Mouse (Mus musculus) MEL (cell line): ENCODE results near the gene Sepsecs. TPM values are rescaled to one million over a fixed set of nuclear protein-coding genes. Genes with fewer than 3 reads are reported as not detected.

Experiments used
- DNase-seq: peaks from one replicate; pipeline ENCODE4 v3.0.0; 2011; ENCODE audit warnings: low read depth, low spot score
- H3K27ac ChIP-seq: 2 replicates; pipeline ENCODE4 v1.5.1; 2012; ENCODE audit warnings: low read depth, mild to moderate bottlenecking, control low read depth, low read length, moderate library complexity; ENCODE audit not compliant: control insufficient read depth
- H3K27me3 ChIP-seq, 2 experiments: fragments of 150-350 bp in 1 of 2; sonication (generic) in 1 of 2; 2 replicates each; pipeline ENCODE4 v1.6.1; 2012; ENCODE audit warnings: low read length in 2 of 2, mild to moderate bottlenecking in 2 of 2, improper control_type of control experiment in 1 of 2, moderate library complexity in 1 of 2; ENCODE audit not compliant: insufficient read depth in 2 of 2, control insufficient read depth in 1 of 2
- H3K36me3 ChIP-seq, 2 experiments: 2 replicates each; pipeline ENCODE4 v1.6.1; 2012 to 2014; ENCODE audit warnings: low read length in 2 of 2, improper control_type of control experiment in 1 of 2, inconsistent platforms in 1 of 2, mild to moderate bottlenecking in 1 of 2; ENCODE audit not compliant: insufficient read depth in 2 of 2, control insufficient read depth in 1 of 2
- H3K4me1 ChIP-seq, 2 experiments: fragments of 150-350 bp in 1 of 2; sonication (generic) in 1 of 2; 2 replicates each; pipeline ENCODE4 v1.6.1; 2012; ENCODE audit warnings: low read length in 2 of 2, improper control_type of control experiment in 1 of 2, mild to moderate bottlenecking in 1 of 2; ENCODE audit not compliant: insufficient read depth in 2 of 2, control insufficient read depth in 1 of 2
- H3K4me3 ChIP-seq, 2 experiments: fragments of 150-350 bp in 1 of 2; sonication (generic) in 1 of 2; 2 replicates each; pipeline ENCODE4 v1.5.1; 2012; ENCODE audit warnings: low read depth in 2 of 2, low read length in 2 of 2, mild to moderate bottlenecking in 2 of 2, moderate library complexity in 2 of 2, control low read depth in 1 of 2, improper control_type of control experiment in 1 of 2; ENCODE audit not compliant: control insufficient read depth in 1 of 2, insufficient read depth in 1 of 2
- H3K79me2 ChIP-seq: 2 replicates; pipeline ENCODE4 v1.6.1; 2012; ENCODE audit warnings: mild to moderate bottlenecking, low read length, moderate library complexity; ENCODE audit not compliant: control insufficient read depth, poor library complexity, insufficient read depth
- H3K9ac ChIP-seq: 2 replicates; pipeline ENCODE4 v1.6.1; 2012; ENCODE audit warnings: low read depth, mild to moderate bottlenecking, control low read depth, low read length, moderate library complexity; ENCODE audit not compliant: control insufficient read depth, poor library complexity, severe bottlenecking
- H3K9me3 ChIP-seq: fragments of 150-350 bp; sonication (generic); replicated peaks from 2 replicates; pipeline ENCODE4 v1.6.1; 2012; ENCODE audit warnings: mild to moderate bottlenecking, low read length, improper control_type of control experiment, moderate library complexity; ENCODE audit not compliant: insufficient read depth
- CTCF ChIP-seq, 3 experiments: IDR thresholded peaks in 2 of 3; conservative IDR thresholded peaks in 1 of 3; 2 replicates each; pipeline ENCODE4 v1.5.1; 2011 to 2012; ENCODE audit warnings: low read length in 3 of 3, low read depth in 2 of 3, mild to moderate bottlenecking in 2 of 3, improper control_type of control experiment in 1 of 3, inconsistent platforms in 1 of 3, mixed read lengths in 1 of 3, moderate library complexity in 1 of 3; ENCODE audit not compliant: control insufficient read depth in 1 of 3, insufficient read depth in 1 of 3, poor library complexity in 1 of 3, severe bottlenecking in 1 of 3
- ELF1 ChIP-seq: IDR thresholded peaks from 2 replicates; pipeline ENCODE4 v1.6.1; 2014; ENCODE audit warnings: low read depth, mild to moderate bottlenecking, inconsistent platforms, low read length, improper control_type of control experiment, moderate library complexity
- ETS1 ChIP-seq: IDR thresholded peaks from 2 replicates; pipeline ENCODE4 v1.6.1; 2012; ENCODE audit warnings: low read depth, mild to moderate bottlenecking, inconsistent platforms, low read length, improper control_type of control experiment, moderate library complexity
- GABPA ChIP-seq: IDR thresholded peaks from 2 replicates; pipeline ENCODE4 v1.6.1; 2012; ENCODE audit warnings: low read depth, mild to moderate bottlenecking, inconsistent platforms, low read length, improper control_type of control experiment, moderate library complexity
- GATA1 ChIP-seq: IDR thresholded peaks from 2 replicates; pipeline ENCODE4 v1.6.1; 2011; ENCODE audit warnings: low read depth, low read length, improper control_type of control experiment
- JUND ChIP-seq: IDR thresholded peaks from 2 replicates; pipeline ENCODE4 v1.6.1; 2011; ENCODE audit warnings: low read depth, mild to moderate bottlenecking, improper control_type of control experiment, low read length
- KAT2A ChIP-seq: conservative IDR thresholded peaks from 2 replicates; pipeline ENCODE4 v1.6.1; 2012; ENCODE audit warnings: low read depth, low read length, improper control_type of control experiment, inconsistent platforms
- MAX ChIP-seq: IDR thresholded peaks from 2 replicates; pipeline ENCODE4 v1.6.1; 2011; ENCODE audit warnings: low read length, improper control_type of control experiment
- MEF2A ChIP-seq: IDR thresholded peaks from 2 replicates; pipeline ENCODE4 v1.6.1; 2014; ENCODE audit warnings: low read depth, mild to moderate bottlenecking, inconsistent platforms, low read length, improper control_type of control experiment; ENCODE audit not compliant: poor library complexity, insufficient replicate concordance, severe bottlenecking; ENCODE audit errors: extremely low read depth
- MXI1 ChIP-seq: IDR thresholded peaks from 2 replicates; pipeline ENCODE4 v1.6.1; 2011; ENCODE audit warnings: mild to moderate bottlenecking, low read depth, low read length, improper control_type of control experiment
- NRF1 ChIP-seq: IDR thresholded peaks from 2 replicates; pipeline ENCODE4 v1.6.1; 2014; ENCODE audit warnings: low read depth, mild to moderate bottlenecking, inconsistent platforms, low read length, improper control_type of control experiment, moderate library complexity; ENCODE audit not compliant: poor library complexity, insufficient read depth, severe bottlenecking
- POLR2AphosphoS2 ChIP-seq: IDR thresholded peaks from 2 replicates; pipeline ENCODE4 v1.6.1; 2011; ENCODE audit warnings: low read length, improper control_type of control experiment
- SIN3A ChIP-seq: IDR thresholded peaks from 2 replicates; pipeline ENCODE4 v1.6.1; 2012; ENCODE audit warnings: low read length, improper control_type of control experiment, inconsistent platforms
- SMC3 ChIP-seq: IDR thresholded peaks from 2 replicates; pipeline ENCODE4 v1.6.1; 2011; ENCODE audit warnings: low read depth, low read length, improper control_type of control experiment
- TAL1 ChIP-seq: IDR thresholded peaks from 2 replicates; pipeline ENCODE4 v1.6.1; 2012; ENCODE audit warnings: mild to moderate bottlenecking, inconsistent platforms, low read length, moderate library complexity, mixed read lengths
- ZC3H11A ChIP-seq: IDR thresholded peaks from 2 replicates; pipeline ENCODE4 v1.6.1; 2012; ENCODE audit warnings: low read depth, mild to moderate bottlenecking, inconsistent platforms, low read length, improper control_type of control experiment
- ZKSCAN1 ChIP-seq: IDR thresholded peaks from 2 replicates; pipeline ENCODE4 v1.6.1; 2012; ENCODE audit warnings: low read depth, mild to moderate bottlenecking, inconsistent platforms, low read length, improper control_type of control experiment, moderate library complexity
- ZMIZ1 ChIP-seq: IDR thresholded peaks from 2 replicates; pipeline ENCODE4 v1.6.1; 2012; ENCODE audit warnings: low read depth, mild to moderate bottlenecking, inconsistent platforms, low read length, improper control_type of control experiment, moderate library complexity
- polyA plus RNA-seq, 2 experiments: library from polyadenylated mRNA; stranded (reverse) in 1 of 2; unstranded in 1 of 2; fragments of >175 nt in 1 of 2; fragments of >200 nt in 1 of 2; gene quantifications; 2 replicates each; pipeline versions ENCODE4 v1.2.1 to v1.2.4; 2012; ENCODE audit warnings: low replicate concordance in 2 of 2, low read depth in 1 of 2; ENCODE audit not compliant: insufficient read length in 2 of 2, insufficient read depth in 1 of 2, missing spikeins in 1 of 2
- total RNA-seq: library from RNA; depleted of rRNA; stranded (reverse); fragments of 300-350 nt; gene quantifications from 2 replicates; pipeline ENCODE4 v1.2.3, GENCODE M21; 2012

Sepsecs gene
- total and polyA plus RNA-seq, 3 experiments, result 11.8 to 12.2 TPM; not detected in 1

GRCm38 (mm10) chr5:52654961-52655360 is 14.5 kb downstream of the Sepsecs start:
- H3K79me2 ChIP-seq, result no peaks in the 10 kb centered on the region
- H3K9ac ChIP-seq, result no peak overlapping the region
- DNase-seq, result no peak
- H3K4me3 ChIP-seq, result no peak overlapping the region
- no peak overlapping the region for H3K27ac ChIP-seq
- no peaks in the 10 kb centered on the region for H3K9me3 ChIP-seq
- peaks cover 0 to 6% of the 10 kb centered on the region in 2 experiments; a peak in 2 of 4 replicates for H3K36me3 ChIP-seq
- TF ChIP-seq TAL1 (no peak), ELF1 (no peak), ETS1 (no peak), KAT2A (no peak), CTCF (IDR thresholded peaks at IDR 0.05 in 2 of 3, conservative IDR thresholded peaks at IDR 0.05 in 1 of 3; ENCODE audit: control insufficient read depth in 1 of 3, insufficient read depth in 1 of 3, low read depth in 2 of 3, low read length in 3 of 3, poor library complexity in 1 of 3, severe bottlenecking in 1 of 3) (no peak), ZMIZ1 (no peak), ZKSCAN1 (no peak), MXI1 (no peak), GATA1 (no peak), JUND (no peak), MAX (no peak), GABPA (no peak), POLR2AphosphoS2 (no peak), SMC3 (no peak), NRF1 (no peak)
- H3K27me3 ChIP-seq, result no peaks in the 10 kb centered on the region
- H3K4me1 ChIP-seq, result no peaks in the 10 kb centered on the region

- H3K4me1 ChIP-seq, result no peaks in the 10 kb centered on the region
- DNase-seq, result no peak
- TF ChIP-seq SIN3A (no peak), MEF2A (no peak), ZC3H11A (no peak), ZMIZ1 (no peak), ELF1 (no peak)
- no peak overlapping the region for H3K27ac ChIP-seq
- no peaks in the 10 kb centered on the region for H3K79me2 ChIP-seq
- no peaks in the 10 kb centered on the region for H3K27me3 ChIP-seq
- H3K4me3 ChIP-seq, result no peak overlapping the region
- H3K9ac ChIP-seq, result no peak overlapping the region
- no peaks in the 10 kb centered on the region for H3K9me3 ChIP-seq
- H3K36me3 ChIP-seq, result peaks cover 0 to 8% of the 10 kb centered on the region in 2 experiments; a peak in 2 of 4 replicates
Observed at GRCm38 (mm10) chr5:52652606-52653005, 16.9 kb downstream of the Sepsecs start.
